Mouse (Mus musculus): Measurements from ENCODE around the gene Acod1.

Gene Acod1

DNA sequence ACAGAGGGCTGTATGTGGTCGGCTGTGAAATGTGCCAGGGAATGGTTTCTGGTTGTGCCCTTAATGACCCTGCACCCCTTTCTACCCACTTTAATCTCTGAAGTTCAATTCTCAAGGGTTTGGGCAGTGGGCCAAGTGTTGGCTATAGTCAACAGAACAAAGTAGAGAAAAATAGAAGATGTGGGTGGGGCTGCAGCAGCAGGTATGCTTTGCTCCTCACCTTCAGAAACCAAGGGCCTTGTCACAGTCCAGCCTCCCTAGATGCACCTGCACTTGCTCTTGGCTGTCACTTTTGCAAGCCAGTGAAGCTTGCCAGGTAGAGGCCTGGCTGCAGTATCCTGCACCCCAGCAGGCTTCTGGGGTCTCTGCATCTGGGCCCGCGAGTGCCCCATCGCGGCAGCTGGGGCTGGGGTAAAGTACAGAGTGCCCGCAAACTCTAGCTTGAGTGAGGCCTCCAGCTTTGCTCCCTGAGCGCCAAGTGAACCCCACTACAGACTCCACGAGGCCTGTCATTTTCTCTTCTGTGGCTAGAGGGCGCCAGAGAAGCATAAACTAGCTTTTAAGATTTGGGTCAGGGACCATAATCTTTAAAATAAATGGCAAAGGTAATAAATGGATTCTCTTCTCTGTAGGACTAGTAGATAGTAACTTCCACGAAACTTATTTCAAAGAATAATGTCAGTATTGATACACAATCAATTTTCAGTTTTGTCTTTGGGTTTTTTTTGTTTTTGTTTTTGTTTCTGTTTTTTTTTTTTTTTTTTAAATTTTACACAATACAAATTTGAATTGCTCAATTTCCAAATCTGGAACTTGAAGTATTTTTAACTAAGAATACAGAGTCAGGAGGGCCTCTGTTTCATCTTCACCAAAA, 18.8 kb downstream of the Acod1 start:
- Histone ChIP-seq H3K36me3 (ENCODE audit: insufficient read depth, low read length) (no peaks in the 10 kb centered on the region), H3K4me1 (replicated peaks; ENCODE audit: low read depth, low read length) (peaks cover 17% of the 10 kb centered on the region), H3K4me3 (replicated peaks; ENCODE audit: low read length) (peak overlapping the region; percentile 51; the same call in 1 of the 2 replicates), H3K9me3 (ENCODE audit: low read length) (peaks cover 10% of the 10 kb centered on the region), H3K27me3 (ENCODE audit: insufficient read depth, low read length) (no peaks in the 10 kb centered on the region)
- TF ChIP-seq NANOG (IDR thresholded peaks at IDR 0.05; ENCODE audit: borderline replicate concordance, low read length) (no peak), CTCF (conservative IDR thresholded peaks at IDR 0.05; ENCODE audit: low read length) (peak; percentile 90)

DNA sequence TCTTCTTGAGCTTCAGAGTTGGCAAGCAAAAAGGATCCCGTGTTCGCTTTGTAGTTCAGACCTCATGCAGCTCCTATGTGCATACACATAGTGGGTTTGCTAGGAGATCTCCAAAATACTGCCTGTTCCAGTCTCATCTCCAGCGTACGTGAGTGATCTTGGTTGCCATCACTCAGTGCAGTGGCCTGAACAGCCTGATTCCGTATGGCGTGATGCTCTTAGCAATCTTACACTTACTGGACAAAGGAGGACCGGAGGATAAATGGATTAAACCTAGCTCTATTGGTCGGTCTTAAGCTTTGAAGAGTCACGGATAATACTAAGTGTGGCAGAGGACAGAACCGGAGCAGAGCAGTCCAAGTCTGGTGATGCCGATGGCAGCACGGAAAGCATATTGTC, 22.7 kb downstream of the Acod1 start:
- H3K36me3 ChIP-seq (ENCODE audit: insufficient read depth, low read length), result peaks cover 28% of the 10 kb centered on the region

DNA sequence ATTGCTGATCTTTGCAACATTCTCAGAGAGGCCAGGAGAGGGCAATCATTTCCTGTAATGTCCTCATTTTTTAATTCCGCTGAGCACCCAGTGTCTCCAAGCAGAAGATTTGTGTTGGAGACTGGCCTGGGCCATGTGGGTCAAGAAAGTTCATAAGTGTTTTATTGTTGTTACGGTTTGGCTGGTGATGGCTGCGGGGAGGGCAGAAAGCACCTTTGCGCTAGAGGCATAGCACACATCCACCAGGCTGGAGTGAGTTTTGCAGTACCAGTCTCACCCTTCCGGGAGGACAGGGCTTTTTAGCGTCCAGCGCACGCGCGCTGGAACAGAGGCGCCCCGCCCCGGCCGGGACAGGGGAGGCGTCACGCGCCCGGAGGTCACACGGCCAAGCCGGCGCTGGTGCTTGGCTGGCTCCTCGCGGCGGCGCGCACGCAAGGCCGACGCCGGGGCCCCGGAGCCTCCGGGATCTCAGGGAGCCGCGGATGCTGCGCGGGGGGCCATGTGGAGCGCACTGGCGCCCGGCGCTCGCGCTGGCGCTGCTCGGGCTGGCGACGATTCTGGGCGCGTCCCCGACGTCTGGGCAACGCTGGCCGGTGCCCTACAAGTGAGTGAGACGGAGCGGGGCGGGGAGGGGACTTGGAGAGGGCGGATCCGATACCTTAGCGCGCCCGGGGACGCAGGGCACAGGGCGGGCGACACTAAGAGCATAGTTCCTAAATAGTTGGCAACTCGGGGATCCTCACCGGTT, 23.3 kb downstream of the Acod1 start, which contains the start of gene Cln5:
Gene Cln5, plus strand, starts transcription at position 353 of the 748 bp plus-strand sequence.
- peak within 1 kb of the TSS; percentile 91 for H3K4me3 ChIP-seq (replicated peaks; ENCODE audit: low read length)
- TF ChIP-seq POU5F1 (IDR thresholded peaks at IDR 0.05; ENCODE audit: borderline replicate concordance, low read length) (no peak), NANOG (IDR thresholded peaks at IDR 0.05; ENCODE audit: borderline replicate concordance, low read length) (no peak), CTCF (conservative IDR thresholded peaks at IDR 0.05; ENCODE audit: low read length) (no peak)
- H3K36me3 ChIP-seq (ENCODE audit: insufficient read depth, low read length), result peaks cover 33% of the 10 kb centered on the region
- no peaks in the 10 kb centered on the region for H3K27me3 ChIP-seq (ENCODE audit: insufficient read depth, low read length)
- peaks cover 45% of the 10 kb centered on the region for H3K4me1 ChIP-seq (replicated peaks; ENCODE audit: low read depth, low read length)
- H3K9me3 ChIP-seq (ENCODE audit: low read length), result no peaks in the 10 kb centered on the region

More for the DNA sequence above, 22.7 kb downstream of the Acod1 start:
- Histone ChIP-seq H3K27me3 (ENCODE audit: insufficient read depth, low read length) (no peaks in the 10 kb centered on the region), H3K4me3 (replicated peaks; ENCODE audit: low read length) (peak overlapping the region; percentile 91), H3K9me3 (ENCODE audit: low read length) (no peaks in the 10 kb centered on the region), H3K4me1 (replicated peaks; ENCODE audit: low read depth, low read length) (peaks cover 41% of the 10 kb centered on the region)
- TF ChIP-seq NANOG (IDR thresholded peaks at IDR 0.05; ENCODE audit: borderline replicate concordance, low read length), result no peak
- TF ChIP-seq POU5F1 (IDR thresholded peaks at IDR 0.05; ENCODE audit: borderline replicate concordance, low read length), result no peak
- TF ChIP-seq CTCF (conservative IDR thresholded peaks at IDR 0.05; ENCODE audit: low read length), result no peak

DNA sequence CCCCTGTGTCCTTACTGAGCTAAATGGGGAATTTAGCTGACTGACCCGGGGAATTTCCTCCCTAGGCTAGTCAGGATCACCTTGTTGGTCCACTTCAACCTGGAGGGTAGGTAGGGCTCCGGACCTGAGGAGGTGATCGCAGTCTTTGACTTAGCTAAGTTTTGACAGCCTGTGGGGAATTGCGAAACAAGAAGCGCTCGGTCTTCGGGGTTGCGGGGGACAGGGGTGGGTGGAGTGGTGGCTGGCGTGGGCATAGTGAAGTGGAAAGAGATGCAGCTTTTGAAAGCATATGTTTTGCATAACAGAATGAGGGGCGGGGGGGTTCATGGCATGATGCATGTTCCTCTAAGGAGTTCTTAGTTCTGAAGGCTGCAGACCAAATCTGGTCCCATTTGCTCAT, 24.0 kb downstream of the Acod1 start:
- Histone ChIP-seq H3K9me3 (ENCODE audit: low read length) (no peaks in the 10 kb centered on the region), H3K4me3 (replicated peaks; ENCODE audit: low read length) (peak overlapping the region; percentile 91), H3K4me1 (replicated peaks; ENCODE audit: low read depth, low read length) (peaks cover 49% of the 10 kb centered on the region), H3K36me3 (ENCODE audit: insufficient read depth, low read length) (peaks cover 41% of the 10 kb centered on the region), H3K27me3 (ENCODE audit: insufficient read depth, low read length) (no peaks in the 10 kb centered on the region)
- no peak for TF ChIP-seq CTCF (conservative IDR thresholded peaks at IDR 0.05; ENCODE audit: low read length)
- no peak for TF ChIP-seq POU5F1 (IDR thresholded peaks at IDR 0.05; ENCODE audit: borderline replicate concordance, low read length)
- TF ChIP-seq NANOG (IDR thresholded peaks at IDR 0.05; ENCODE audit: borderline replicate concordance, low read length), result no peak

- Histone ChIP-seq H3K36me3 (ENCODE audit: insufficient read depth, low read length) (peaks cover 48% of the 10 kb centered on the region), H3K9me3 (ENCODE audit: low read length) (0 out of 2 replicates have a peak, but pooled peaks cover 4% of the 10 kb centered on the region), H3K4me3 (replicated peaks; ENCODE audit: low read length) (0 out of 2 replicates have a peak overlapping the region, but pooled peaks have one; percentile 91), H3K4me1 (replicated peaks; ENCODE audit: low read depth, low read length) (peaks cover 52% of the 10 kb centered on the region), H3K27me3 (ENCODE audit: insufficient read depth, low read length) (no peaks in the 10 kb centered on the region)
- TF ChIP-seq CTCF (conservative IDR thresholded peaks at IDR 0.05; ENCODE audit: low read length), result no peak
- TF ChIP-seq POU5F1 (IDR thresholded peaks at IDR 0.05; ENCODE audit: borderline replicate concordance, low read length), result no peak
- TF ChIP-seq NANOG (IDR thresholded peaks at IDR 0.05; ENCODE audit: borderline replicate concordance, low read length), result no peak
These were observed 24.7 kb downstream of the Acod1 start for GRCm38 (mm10) chr14:103071471-103071870.

GRCm38 (mm10) chr14:103072731-103073130, 26.0 kb downstream of the Acod1 start:
- no peaks in the 10 kb centered on the region for H3K27me3 ChIP-seq (ENCODE audit: insufficient read depth, low read length)
- H3K4me3 ChIP-seq (replicated peaks; ENCODE audit: low read length), result no peak overlapping the region
- peaks cover 57% of the 10 kb centered on the region for H3K36me3 ChIP-seq (ENCODE audit: insufficient read depth, low read length)
- H3K9me3 ChIP-seq (ENCODE audit: low read length), result 0 out of 2 replicates have a peak, but pooled peaks cover 4% of the 10 kb centered on the region
- TF ChIP-seq POU5F1 (IDR thresholded peaks at IDR 0.05; ENCODE audit: borderline replicate concordance, low read length) (no peak), CTCF (conservative IDR thresholded peaks at IDR 0.05; ENCODE audit: low read length) (no peak), NANOG (IDR thresholded peaks at IDR 0.05; ENCODE audit: borderline replicate concordance, low read length) (no peak)
- peaks cover 64% of the 10 kb centered on the region for H3K4me1 ChIP-seq (replicated peaks; ENCODE audit: low read depth, low read length)

- H3K36me3 ChIP-seq (ENCODE audit: insufficient read depth, low read length), result peaks cover 57% of the 10 kb centered on the region
- H3K4me3 ChIP-seq (replicated peaks; ENCODE audit: low read length), result no peak overlapping the region
- no peaks in the 10 kb centered on the region for H3K27me3 ChIP-seq (ENCODE audit: insufficient read depth, low read length)
- no peak for TF ChIP-seq POU5F1 (IDR thresholded peaks at IDR 0.05; ENCODE audit: borderline replicate concordance, low read length)
- TF ChIP-seq CTCF (conservative IDR thresholded peaks at IDR 0.05; ENCODE audit: low read length), result no peak
- no peak for TF ChIP-seq NANOG (IDR thresholded peaks at IDR 0.05; ENCODE audit: borderline replicate concordance, low read length)
- H3K4me1 ChIP-seq (replicated peaks; ENCODE audit: low read depth, low read length), result peaks cover 74% of the 10 kb centered on the region
- 0 out of 2 replicates have a peak, but pooled peaks cover 4% of the 10 kb centered on the region for H3K9me3 ChIP-seq (ENCODE audit: low read length)
These were observed 27.0 kb downstream of the Acod1 start for GRCm38 (mm10) chr14:103073825-103074224.

DNA sequence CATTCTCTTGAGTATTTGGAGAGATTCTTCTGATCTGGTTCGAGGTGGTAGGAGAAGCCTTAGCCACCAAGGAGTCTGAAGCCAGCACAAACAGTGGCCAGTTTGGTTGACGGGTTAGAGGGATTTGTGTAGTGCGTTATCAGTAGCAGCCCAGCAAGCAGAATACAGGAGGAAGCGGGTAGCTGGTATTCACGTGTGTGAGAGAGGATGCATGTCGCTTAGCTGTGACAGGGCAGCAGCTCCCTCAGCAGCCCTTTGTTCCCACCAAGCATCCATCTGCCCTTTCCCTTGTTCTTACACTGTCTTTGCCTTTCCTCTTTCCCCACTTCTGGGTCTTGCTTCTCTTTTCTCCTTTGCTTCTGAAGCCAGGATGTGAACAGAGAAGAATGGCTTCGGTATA, 28.4 kb downstream of the Acod1 start:
- TF ChIP-seq CTCF (conservative IDR thresholded peaks at IDR 0.05; ENCODE audit: low read length) (no peak), NANOG (IDR thresholded peaks at IDR 0.05; ENCODE audit: borderline replicate concordance, low read length) (no peak), POU5F1 (IDR thresholded peaks at IDR 0.05; ENCODE audit: borderline replicate concordance, low read length) (no peak)
- Histone ChIP-seq H3K4me1 (replicated peaks; ENCODE audit: low read depth, low read length) (peaks cover 77% of the 10 kb centered on the region), H3K36me3 (ENCODE audit: insufficient read depth, low read length) (peaks cover 65% of the 10 kb centered on the region), H3K27me3 (ENCODE audit: insufficient read depth, low read length) (no peaks in the 10 kb centered on the region), H3K4me3 (replicated peaks; ENCODE audit: low read length) (no peak overlapping the region), H3K9me3 (ENCODE audit: low read length) (0 out of 2 replicates have a peak, but pooled peaks cover 4% of the 10 kb centered on the region)

Measured in E14TG2a.4 (cell line).